Mouse (Mus musculus) lung, embryonic 14.5 days (tissue): ENCODE measurements around the gene Met. TPM values are rescaled to one million over a fixed set of nuclear protein-coding genes. Genes with fewer than 3 reads are reported as not detected.

Source experiments
- ATAC-seq: fragments of 200-750 bp; cut with Nextera tagmentation; 2 replicates; pipeline ENCODE4 v1.8.0; 2017; ENCODE audit warnings: mild to moderate bottlenecking, moderate TSS enrichment, moderate library complexity; ENCODE audit not compliant: insufficient read depth
- DNase-seq: peaks from one replicate; pipeline ENCODE4 v3.0.0-alpha.2; 2015
- H3K27ac ChIP-seq: fragments of 300-500 bp; sonication (generic); 2 replicates; pipeline ENCODE4 v1.5.1; 2014; ENCODE audit warnings: low read depth, mild to moderate bottlenecking, moderate library complexity
- H3K27me3 ChIP-seq: fragments of 300-500 bp; sonication (generic); 2 replicates; pipeline ENCODE4 v1.6.1; 2014; ENCODE audit warnings: low read length, control low read depth; ENCODE audit not compliant: insufficient read depth
- H3K36me3 ChIP-seq: fragments of 300-500 bp; sonication (generic); 2 replicates; pipeline ENCODE4 v1.6.1; 2014; ENCODE audit warnings: control low read depth; ENCODE audit not compliant: insufficient read depth
- H3K4me1 ChIP-seq: fragments of 300-500 bp; sonication (generic); 2 replicates; pipeline ENCODE4 v1.6.1; 2014; ENCODE audit warnings: antibody characterized with exemption, control low read depth; ENCODE audit not compliant: insufficient read depth
- H3K4me2 ChIP-seq: fragments of 300-500 bp; sonication (generic); 2 replicates; pipeline ENCODE4 v1.6.1; 2014; ENCODE audit warnings: mild to moderate bottlenecking
- H3K4me3 ChIP-seq: fragments of 300-500 bp; sonication (generic); 2 replicates; pipeline ENCODE4 v1.5.1; 2014; ENCODE audit warnings: low read depth, low read length
- H3K9ac ChIP-seq: fragments of 300-500 bp; sonication (generic); 2 replicates; pipeline ENCODE4 v1.6.1; 2014
- H3K9me3 ChIP-seq: fragments of 300-500 bp; sonication (generic); 2 replicates; pipeline ENCODE4 v1.6.1; 2016; ENCODE audit warnings: low read depth, low read length, control low read depth
- CTCF ChIP-seq: IDR thresholded peaks from 2 replicates; pipeline ENCODE4 v1.5.1; 2016; ENCODE audit warnings: antibody characterized with exemption, low read depth
- WGBS: fragments of 180-500 bp; shearing (Covaris S2); extraction: QIAGEN DNeasy Blood & Tissue Kit; methylation state at CpG from one replicate; pipeline ENCODE4 v1.1.7; 2014; 5-methylcytosine and 5-hydroxymethylcytosine counted together
- polyA plus RNA-seq: library from polyadenylated mRNA; unstranded; fragments of >200 nt; fragmentation: Nextera tagmentation; extraction: Ambion mirVana; gene quantifications from 2 replicates; pipeline ENCODE4 v1.2.1, GENCODE M21; 2014

Met gene
- polyA plus RNA-seq, 1 experiment from 2014 or later: 12.5 TPM

DNA sequence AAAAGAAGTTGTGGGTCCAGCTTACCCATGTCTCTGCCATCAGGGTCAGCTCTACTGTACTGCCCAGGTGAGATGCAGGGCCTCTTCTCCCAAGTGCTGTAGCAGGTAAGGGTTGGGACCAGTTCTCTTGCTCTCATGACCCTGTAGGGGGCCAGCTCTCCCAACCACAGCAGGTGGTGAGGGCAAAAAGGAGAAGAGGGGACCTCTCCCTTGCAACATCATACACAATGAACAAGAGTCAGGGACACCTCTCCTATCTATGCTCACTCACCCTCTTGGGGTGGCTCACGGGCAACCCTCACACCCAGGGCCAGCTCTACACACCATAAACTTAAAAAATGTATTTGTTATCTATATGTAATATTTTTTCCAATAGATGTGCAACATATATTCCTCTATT, 143.3 kb downstream of the Met start:
- H3K9me3 ChIP-seq: no peaks in the 10 kb centered on the region
- WGBS: 86% methylated on average over 1 of the region's 1 CpGs
- H3K36me3 ChIP-seq: no peaks in the 10 kb centered on the region
- ATAC-seq (no peak), DNase-seq (no peak)
- H3K27me3 ChIP-seq: no peaks in the 10 kb centered on the region
- no peaks in the 10 kb centered on the region for H3K4me1 ChIP-seq
- H3K4me2 ChIP-seq: no peak overlapping the region
- no peak overlapping the region for H3K4me3 ChIP-seq
- TF ChIP-seq CTCF: no peak
- H3K9ac ChIP-seq: no peak overlapping the region
- no peak overlapping the region for H3K27ac ChIP-seq

DNA sequence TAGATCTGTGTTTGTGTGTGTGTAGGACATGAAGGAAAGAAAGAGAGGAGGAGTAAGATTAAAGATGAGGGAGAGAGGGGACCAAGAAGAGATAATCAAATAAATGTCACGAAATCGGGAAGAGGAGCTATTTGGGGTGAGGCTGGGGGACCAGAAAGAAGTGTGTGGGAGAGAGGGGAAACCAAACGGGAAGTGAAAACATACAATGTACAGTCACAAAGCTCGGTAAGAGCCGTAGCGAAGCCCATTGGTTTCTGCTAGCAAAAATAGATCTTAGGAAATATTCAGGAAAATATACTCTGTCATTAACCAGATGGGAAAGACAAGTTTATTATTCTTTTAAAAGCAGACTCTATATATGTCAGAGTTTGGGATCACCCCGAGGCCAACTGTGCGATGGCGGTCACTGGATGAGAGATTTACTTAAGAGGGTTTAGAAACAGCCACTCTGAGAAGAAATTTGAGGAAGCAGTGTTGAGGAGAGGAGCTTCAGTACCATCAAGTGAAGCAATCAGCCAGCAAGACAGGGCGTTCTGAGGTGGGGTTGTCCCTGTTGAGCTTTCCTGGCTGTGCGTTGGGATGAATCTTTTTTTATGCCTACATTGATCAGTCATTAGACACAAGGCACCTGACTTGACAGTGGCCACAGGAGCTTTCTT, 147.9 kb downstream of the Met start:
- Histone ChIP-seq H3K36me3 (no peaks in the 10 kb centered on the region), H3K9ac (no peak overlapping the region), H3K4me1 (no peaks in the 10 kb centered on the region), H3K4me2 (no peak overlapping the region), H3K4me3 (no peak overlapping the region), H3K27me3 (no peaks in the 10 kb centered on the region), H3K9me3 (no peaks in the 10 kb centered on the region), H3K27ac (no peak overlapping the region)
- WGBS: 77% methylated on average over 11 of the region's 11 CpGs
- TF ChIP-seq CTCF: no peak
- no peak for DNase-seq
- ATAC-seq: no peak

DNA sequence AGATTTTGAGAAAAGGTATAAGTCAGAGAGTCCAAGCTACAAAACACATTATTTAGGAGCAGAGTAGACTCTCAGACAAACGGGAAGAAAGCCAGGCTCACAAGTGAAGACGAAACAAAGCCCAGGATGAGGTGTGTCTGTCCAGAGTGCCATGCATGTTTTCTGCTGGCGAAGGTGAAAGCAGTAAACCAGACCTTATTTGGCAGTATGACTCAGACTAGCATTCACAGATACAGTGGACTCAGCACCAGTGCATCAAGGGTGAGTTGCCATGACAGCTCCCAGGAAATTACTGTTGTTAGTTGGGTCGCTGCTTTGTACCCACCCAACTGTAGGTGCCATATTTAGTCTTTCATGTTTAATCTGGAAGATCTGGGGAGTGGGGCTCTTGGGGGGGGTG, 149.1 kb downstream of the Met start:
- no peak for TF ChIP-seq CTCF
- H3K9me3 ChIP-seq: no peaks in the 10 kb centered on the region
- ATAC-seq: no peak
- WGBS: 75% methylated on average over 4 of the region's 4 CpGs
- DNase-seq: no peak
- no peak overlapping the region for H3K4me3 ChIP-seq
- H3K4me2 ChIP-seq: no peak overlapping the region
- no peak overlapping the region for H3K27ac ChIP-seq
- H3K36me3 ChIP-seq: no peaks in the 10 kb centered on the region
- H3K4me1 ChIP-seq: no peaks in the 10 kb centered on the region
- no peak overlapping the region for H3K9ac ChIP-seq
- no peaks in the 10 kb centered on the region for H3K27me3 ChIP-seq

DNA sequence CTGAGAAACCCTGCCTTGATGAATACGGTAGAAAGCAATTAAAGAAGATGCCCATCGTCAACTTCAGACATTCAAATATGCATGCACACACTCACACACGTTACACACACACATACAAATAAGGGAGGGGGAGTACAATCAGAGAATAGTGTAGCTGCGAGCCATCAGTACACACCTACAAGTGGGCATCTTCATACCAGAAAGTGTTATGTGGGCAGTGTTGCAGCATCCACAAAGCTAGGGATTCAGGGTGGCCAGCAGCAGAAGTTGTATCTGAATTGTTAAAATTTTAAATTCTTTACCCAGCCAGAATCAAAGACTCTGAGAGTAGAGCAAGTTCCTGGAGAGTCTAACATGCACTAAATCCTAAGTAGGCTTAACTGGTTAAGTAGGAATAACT, 157.2 kb downstream of the Met start:
- Histone ChIP-seq H3K4me3 (no peak overlapping the region), H3K36me3 (no peaks in the 10 kb centered on the region), H3K9ac (no peak overlapping the region), H3K4me2 (no peak overlapping the region), H3K27ac (no peak overlapping the region), H3K27me3 (no peaks in the 10 kb centered on the region), H3K9me3 (no peaks in the 10 kb centered on the region), H3K4me1 (no peaks in the 10 kb centered on the region)
- WGBS: 76% methylated on average over 4 of the region's 4 CpGs
- no peak for TF ChIP-seq CTCF
- ATAC-seq (no peak), DNase-seq (no peak)

DNA sequence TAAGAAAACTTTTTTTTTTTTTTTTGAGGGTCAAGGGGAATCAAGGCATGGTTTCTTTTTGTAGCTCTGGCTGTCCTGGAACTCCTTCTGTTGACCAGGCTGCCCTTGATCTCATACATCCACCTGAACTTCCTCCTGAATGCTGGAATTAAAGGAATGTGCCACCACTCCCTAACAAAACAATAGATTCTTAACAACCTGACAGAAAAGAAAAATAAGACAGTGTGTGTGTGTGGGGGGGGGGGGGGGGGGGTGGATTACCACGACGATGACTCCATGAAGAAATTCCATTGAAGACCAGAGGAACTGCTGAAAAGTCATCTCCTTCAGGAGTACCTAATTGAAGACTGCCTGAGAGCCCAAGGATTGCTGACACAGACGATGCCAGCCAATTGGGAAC, 157.8 kb downstream of the Met start:
- H3K9me3 ChIP-seq: no peaks in the 10 kb centered on the region
- no peak overlapping the region for H3K27ac ChIP-seq
- no peaks in the 10 kb centered on the region for H3K36me3 ChIP-seq
- WGBS: 46% methylated on average over 3 of the region's 3 CpGs
- H3K9ac ChIP-seq: no peak overlapping the region
- no peaks in the 10 kb centered on the region for H3K4me1 ChIP-seq
- no peaks in the 10 kb centered on the region for H3K27me3 ChIP-seq
- DNase-seq (no peak), ATAC-seq (no peak)
- H3K4me2 ChIP-seq: no peak overlapping the region
- no peak for TF ChIP-seq CTCF
- H3K4me3 ChIP-seq: no peak overlapping the region

Other genes starting within 250 kb of the Met start
- 52.1 and 55.8 TPM in 2 replicates for gene Cav2, start 182.6 kb upstream of the Met start, polyA plus RNA-seq
- gene Cav1, start 157.5 kb upstream of the Met start, polyA plus RNA-seq: 300 and 367 TPM in 2 replicates
- 247 and 255 TPM in 2 replicates for gene Capza2, start 172.4 kb downstream of the Met start, polyA plus RNA-seq
- 44.0 and 48.7 TPM in 2 replicates for gene St7, start 229.1 kb downstream of the Met start, polyA plus RNA-seq